Mouse (Mus musculus) c-Kit-positive CD71-negative TER-119-negative erythroid progenitor cells, embryonic 14.5 days (primary cell): Measurements from ENCODE around the gene Fhl2.
"Not testable (repeated sequence)": the region's sequence is repeated elsewhere in the genome, so short reads cannot be mapped to it uniquely, and the experiment has no call there.

Experiments used
- DNase-seq: peaks from one replicate; pipeline ENCODE4 v3.0.0-alpha.2; 2013; ENCODE audit warnings: low read depth

The Fhl2 gene

GRCm38 (mm10) chr1:43150225-43150624, 46.6 kb downstream of the Fhl2 start:
- DNase-seq, result no peak

GRCm38 (mm10) chr1:43147474-43147873, 49.3 kb downstream of the Fhl2 start:
- DNase-seq, result no peak

GRCm38 (mm10) chr1:43145388-43145787, 51.4 kb downstream of the Fhl2 start:
- no peak for DNase-seq

DNA sequence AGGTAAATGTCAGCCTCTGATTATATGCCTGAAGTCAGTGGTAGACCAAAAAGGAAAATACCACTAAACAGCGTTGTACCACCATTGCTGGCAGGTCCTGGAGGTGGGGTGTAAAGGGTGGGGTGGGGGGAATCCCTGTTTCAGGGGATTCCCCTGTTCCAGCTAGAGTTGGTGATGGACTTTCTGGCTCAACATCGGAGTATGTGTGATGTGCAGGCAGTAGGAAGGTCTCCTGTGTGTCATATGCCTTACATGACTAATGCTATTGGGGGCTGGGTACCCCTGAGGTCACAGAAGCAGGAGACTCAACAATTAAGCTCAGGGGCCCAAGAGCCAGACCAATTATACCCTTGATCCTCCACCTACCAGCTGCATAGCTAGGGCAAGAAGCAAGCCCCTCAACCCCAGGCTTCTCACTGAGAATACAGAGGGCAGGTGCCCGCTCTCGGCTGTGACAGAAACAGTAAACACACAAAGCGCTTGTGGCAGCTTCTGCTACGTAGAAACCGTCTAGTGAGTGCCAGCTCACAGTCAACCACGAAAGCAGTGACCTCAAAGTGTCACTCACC, 52.4 kb downstream of the Fhl2 start:
- no peak for DNase-seq

DNA sequence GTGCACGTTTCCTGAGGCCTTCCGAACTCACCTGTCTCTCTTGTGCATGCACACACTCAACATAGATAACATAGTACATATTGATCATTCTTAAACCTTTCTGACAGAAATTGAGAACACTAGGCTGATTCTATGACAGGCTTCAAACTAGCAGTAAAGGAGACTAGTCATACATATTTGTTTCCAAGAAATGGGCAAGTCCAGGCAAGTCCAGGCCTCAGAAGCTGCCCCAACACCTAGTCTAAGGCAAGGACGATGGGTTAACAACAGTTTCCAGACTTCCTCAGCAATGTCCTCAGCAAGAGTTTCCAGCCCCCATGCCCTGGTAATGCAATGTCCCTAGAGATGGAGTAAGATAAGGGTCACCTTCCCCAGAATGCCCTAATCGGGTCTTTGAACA, 53.0 kb downstream of the Fhl2 start:
- DNase-seq, result no peak

DNA sequence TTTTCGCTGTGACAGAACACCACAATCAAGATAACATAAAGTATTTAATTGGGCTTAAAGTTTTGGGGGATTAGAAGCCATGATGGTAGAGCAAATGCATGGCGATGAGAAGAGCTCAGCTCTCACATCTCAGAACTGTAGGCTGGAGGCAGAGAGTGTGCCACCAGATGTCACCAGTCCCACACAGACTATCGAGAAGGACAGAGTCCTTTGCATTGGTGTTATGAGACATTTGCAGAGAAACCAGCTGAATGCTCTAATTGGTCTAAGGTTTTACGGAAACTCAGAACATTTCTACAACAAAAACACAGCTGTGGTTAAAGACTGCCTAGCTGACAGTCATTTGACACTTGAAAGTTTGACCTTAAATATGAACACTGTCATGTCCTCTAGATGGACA, 53.5 kb downstream of the Fhl2 start:
- no peak for DNase-seq

DNA sequence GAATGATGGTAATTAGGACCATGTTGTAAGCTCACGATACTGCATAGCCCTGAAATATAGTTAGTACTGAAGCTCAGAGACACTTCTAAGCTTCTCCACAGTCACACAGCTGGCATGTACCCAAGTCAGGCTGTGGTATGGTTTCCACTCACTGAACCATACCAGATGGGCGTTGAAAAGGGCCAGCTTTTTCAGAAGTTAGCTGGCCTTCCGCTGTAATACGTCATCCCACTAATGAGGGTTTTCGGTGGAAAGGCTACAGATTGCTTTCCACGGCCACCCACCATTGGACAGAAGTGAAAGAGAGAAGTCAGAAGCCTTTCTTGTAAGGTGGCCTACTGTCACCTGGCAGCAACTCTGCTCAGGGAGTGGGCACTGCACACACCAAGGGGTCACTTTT, 53.9 kb downstream of the Fhl2 start:
- DNase-seq, result no peak

GRCm38 (mm10) chr1:43141555-43141961, 55.2 kb downstream of the Fhl2 start:
- DNase-seq, result no peak

GRCm38 (mm10) chr1:43139587-43140266, 57.1 kb downstream of the Fhl2 start:
- DNase-seq, result peak; percentile 83

DNA sequence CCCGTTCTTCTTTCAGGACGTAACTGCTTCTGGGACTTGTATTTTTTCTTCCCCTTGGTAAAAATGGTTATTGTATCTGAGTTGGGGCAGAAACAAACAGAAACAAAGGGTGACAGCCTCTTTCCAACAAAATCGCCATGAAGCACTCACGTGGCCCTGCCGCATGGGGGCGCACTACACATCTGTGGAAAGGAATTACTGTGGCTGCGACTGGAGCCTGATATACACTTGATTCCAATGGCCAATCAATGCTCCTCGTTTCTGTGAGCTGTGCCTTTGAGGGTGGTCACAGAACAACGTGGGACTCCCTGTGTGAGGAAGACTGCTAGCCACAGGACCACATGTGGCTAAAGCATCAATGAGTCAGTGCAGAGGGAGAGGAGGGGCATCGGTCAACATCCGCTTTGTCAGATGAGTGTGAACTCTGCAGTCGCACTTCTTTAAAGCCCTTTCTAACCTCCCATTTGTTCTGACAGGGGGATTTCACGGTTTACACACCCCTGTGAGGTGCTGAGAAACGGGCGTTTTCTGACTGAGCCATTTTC, 58.4 kb downstream of the Fhl2 start:
- DNase-seq, result no peak

- no peak for DNase-seq
Measured at GRCm38 (mm10) chr1:43137334-43137733, 59.5 kb downstream of the Fhl2 start.

DNA sequence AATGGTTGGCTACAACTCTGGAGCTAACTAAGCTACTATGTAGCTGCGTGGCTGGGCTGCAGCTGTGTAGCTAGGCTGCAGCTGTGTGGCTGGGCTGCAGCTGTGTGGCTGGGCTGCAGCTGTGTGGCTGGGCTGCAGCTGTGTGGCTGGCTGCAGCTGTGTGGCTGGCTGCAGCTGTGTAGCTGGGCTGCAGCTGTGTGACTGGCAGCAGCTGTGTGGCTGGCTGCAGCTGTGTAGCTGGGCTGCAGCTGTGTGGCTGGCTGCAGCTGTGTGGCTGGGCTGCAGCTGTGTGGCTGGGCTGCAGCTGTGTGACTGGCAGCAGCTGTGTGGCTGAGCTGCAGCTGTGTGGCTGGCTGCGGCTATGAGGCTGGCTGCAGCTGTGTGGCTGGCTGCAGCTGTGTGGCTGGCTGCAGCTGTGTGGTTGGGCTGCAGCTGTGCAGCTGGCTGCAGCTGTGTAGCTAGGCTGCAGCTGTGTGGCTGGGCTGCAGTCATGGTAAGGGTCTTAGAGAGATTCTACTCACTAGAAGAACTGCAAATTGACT, 60.2 kb downstream of the Fhl2 start:
- DNase-seq, result not testable (repeated sequence)

GRCm38 (mm10) chr1:43131591-43131990, 65.2 kb downstream of the Fhl2 start:
- DNase-seq, result no peak

GRCm38 (mm10) chr1:43130219-43130981, 66.4 kb downstream of the Fhl2 start:
- DNase-seq, result no peak

- no peak for DNase-seq
Measured at GRCm38 (mm10) chr1:43127820-43128610, 68.8 kb downstream of the Fhl2 start.

GRCm38 (mm10) chr1:43127196-43127595, 69.6 kb downstream of the Fhl2 start:
- DNase-seq, result no peak

DNA sequence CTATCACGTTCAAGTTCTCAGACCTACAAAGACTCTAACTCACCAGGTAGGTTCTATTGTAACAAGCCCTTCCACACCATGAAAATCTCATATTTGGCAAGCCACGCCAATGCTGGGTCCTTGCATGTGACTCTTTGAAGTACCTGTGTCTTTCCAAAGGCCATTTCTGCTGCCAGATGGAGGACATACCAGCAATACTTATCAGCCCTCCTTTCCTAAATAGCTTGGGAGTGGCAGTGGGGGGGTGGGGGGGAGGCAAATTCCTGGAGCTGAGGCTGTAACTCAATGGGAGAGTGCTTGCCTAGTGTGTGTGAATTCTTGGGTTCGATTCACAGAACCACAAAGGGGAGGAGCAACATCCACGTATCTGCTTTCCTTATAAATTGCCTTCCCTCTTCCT, 72.1 kb downstream of the Fhl2 start:
- DNase-seq, result no peak

DNA sequence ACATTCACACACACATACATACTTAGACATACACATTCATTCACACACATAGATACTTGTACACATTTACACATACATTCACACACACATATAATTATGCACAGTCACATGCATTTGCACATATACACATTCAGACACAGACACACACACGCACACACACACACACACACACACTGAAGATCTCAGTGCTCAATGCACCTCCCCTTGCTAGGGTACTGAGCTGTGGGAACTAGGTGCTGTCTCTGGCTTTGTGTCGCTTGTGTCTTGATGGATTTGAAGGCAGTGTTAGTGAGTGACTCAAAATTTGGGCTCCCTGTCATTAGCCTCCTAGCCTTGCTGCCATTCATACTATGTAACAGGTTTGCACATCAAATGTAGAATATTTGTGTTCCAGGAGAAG, 74.2 kb downstream of the Fhl2 start:
- DNase-seq, result no peak

GRCm38 (mm10) chr1:43120950-43121349, 75.8 kb downstream of the Fhl2 start:
- DNase-seq, result no peak

DNA sequence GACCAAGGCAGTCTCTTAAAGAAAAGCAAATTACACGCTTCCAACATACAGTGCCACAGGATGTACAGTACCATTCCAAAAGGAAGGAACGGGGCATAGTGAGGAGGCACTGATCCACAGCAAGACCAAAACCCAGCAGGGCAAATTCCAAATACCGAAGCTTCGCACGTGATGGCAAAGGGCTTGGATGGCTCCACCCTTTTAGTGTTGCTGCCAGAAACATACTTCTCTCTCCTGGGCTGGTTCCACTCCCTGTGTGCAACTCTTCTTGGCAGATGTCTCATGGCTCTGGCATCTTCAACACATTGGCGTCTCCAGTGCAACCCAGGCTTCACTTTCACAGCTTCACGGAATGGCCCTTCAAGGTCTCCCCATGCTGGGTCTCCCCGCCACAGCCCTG, 79.3 kb downstream of the Fhl2 start:
- DNase-seq, result no peak

GRCm38 (mm10) chr1:43112882-43113281, 83.9 kb downstream of the Fhl2 start:
- DNase-seq, result no peak

- peak; percentile 50 for DNase-seq
Measured at GRCm38 (mm10) chr1:43110556-43110955, 86.2 kb downstream of the Fhl2 start.
